Mouse (Mus musculus) heart, embryonic 14.5 days (tissue): ENCODE results near the gene Ccl7. TPM values are rescaled to one million over a fixed set of nuclear protein-coding genes. Genes with fewer than 3 reads are reported as not detected.

Experiments
- ATAC-seq: fragments of 200-750 bp; cut with Nextera tagmentation; 2 replicates; pipeline ENCODE4 v1.8.0; 2017; ENCODE audit warnings: low read depth, moderate TSS enrichment; ENCODE audit not compliant: insufficient number of reproducible peaks, insufficient read depth, low FRiP score
- H3K27ac ChIP-seq, 2 experiments: fragments of 200-500 bp in 1 of 2; fragments of 300-500 bp in 1 of 2; sonication (generic) in 1 of 2; replicated peaks in 1 of 2; 2 replicates each; pipeline ENCODE4 v1.5.1; 2012 to 2014; ENCODE audit warnings: low read depth in 2 of 2, low read length in 2 of 2, control low read depth in 1 of 2, mild to moderate bottlenecking in 1 of 2, mixed read lengths in 1 of 2; ENCODE audit not compliant: control insufficient read depth in 1 of 2, insufficient read depth in 1 of 2
- H3K27me3 ChIP-seq: fragments of 300-500 bp; sonication (generic); 2 replicates; pipeline ENCODE4 v1.6.1; 2014; ENCODE audit warnings: mild to moderate bottlenecking, low read length, control low read depth; ENCODE audit not compliant: control insufficient read depth, insufficient read depth
- H3K36me3 ChIP-seq: fragments of 300-500 bp; sonication (generic); 2 replicates; pipeline ENCODE4 v1.6.1; 2014; ENCODE audit warnings: mild to moderate bottlenecking, control low read depth, low read length, mixed read lengths; ENCODE audit not compliant: control insufficient read depth, insufficient read depth
- H3K4me1 ChIP-seq, 2 experiments: fragments of 200-500 bp in 1 of 2; fragments of 300-500 bp in 1 of 2; sonication (generic) in 1 of 2; 2 replicates each; pipeline ENCODE4 v1.6.1; 2012 to 2014; ENCODE audit warnings: low read length in 2 of 2, control low read depth in 1 of 2, mixed read lengths in 1 of 2; ENCODE audit not compliant: control insufficient read depth in 2 of 2, insufficient read depth in 2 of 2
- H3K4me2 ChIP-seq: fragments of 300-500 bp; sonication (generic); 2 replicates; pipeline ENCODE4 v1.6.1; 2014; ENCODE audit warnings: mild to moderate bottlenecking, low read length
- H3K4me3 ChIP-seq, 2 experiments: fragments of 200-500 bp in 1 of 2; fragments of 300-500 bp in 1 of 2; sonication (generic) in 1 of 2; 2 replicates each; pipeline ENCODE4 v1.5.1; 2012 to 2014; ENCODE audit warnings: low read length in 2 of 2, mild to moderate bottlenecking in 2 of 2, control low read depth in 1 of 2, low read depth in 1 of 2, moderate library complexity in 1 of 2; ENCODE audit not compliant: control insufficient read depth in 1 of 2, insufficient read depth in 1 of 2
- H3K9ac ChIP-seq: fragments of 300-500 bp; sonication (generic); 2 replicates; pipeline ENCODE4 v1.6.1; 2014; ENCODE audit warnings: mild to moderate bottlenecking, low read length
- H3K9me3 ChIP-seq: fragments of 300-500 bp; sonication (generic); 2 replicates; pipeline ENCODE4 v1.6.1; 2016; ENCODE audit warnings: low read length, control low read depth; ENCODE audit not compliant: control insufficient read depth
- WGBS: fragments of 180-500 bp; shearing (Covaris S2); extraction: QIAGEN DNeasy Blood & Tissue Kit; methylation state at CpG from one replicate; pipeline ENCODE4 v1.1.7; 2014; 5-methylcytosine and 5-hydroxymethylcytosine counted together
- polyA plus RNA-seq: library from polyadenylated mRNA; unstranded; fragments of >200 nt; fragmentation: Nextera tagmentation; extraction: Ambion mirVana; gene quantifications from 2 replicates; pipeline ENCODE4 v1.2.1, GENCODE M21; 2014

Gene Ccl7
- polyA plus RNA-seq, 1 experiment from 2014 or later, result 3.2 TPM

GRCm38 (mm10) chr11:82034446-82034845, 11.1 kb upstream of the Ccl7 start:
- no peak for ATAC-seq

GRCm38 (mm10) chr11:82035356-82035755, 10.2 kb upstream of the Ccl7 start, which contains the start of gene Ccl2:
Gene Ccl2 (plus strand): TSS chr11:82035571.
- Histone ChIP-seq H3K27ac (peak within 1 kb of the TSS; percentile 17 to 55; a peak in 3 of 4 replicates), H3K4me2 (no peak within 1 kb of the TSS), H3K4me1 (peaks cover 8 to 18% of the 10 kb centered on the region in 2 experiments; a peak in 3 of 4 replicates), H3K27me3 (no peaks in the 10 kb centered on the region), H3K4me3 (no peak within 1 kb of the TSS), H3K9ac (no peak within 1 kb of the TSS), H3K36me3 (no peaks in the 10 kb centered on the region), H3K9me3 (no peaks in the 10 kb centered on the region)
- WGBS, result 42% methylated on average over 5 of the region's 5 CpGs
- peak; percentile 72 for ATAC-seq

More at GRCm38 (mm10) chr11:82034446-82034845, 11.1 kb upstream of the Ccl7 start:
- no peak overlapping the region for H3K9ac ChIP-seq
- WGBS, result 73% methylated on average over 7 of the region's 7 CpGs
- H3K4me3 ChIP-seq, result no peak overlapping the region
- H3K27me3 ChIP-seq, result no peaks in the 10 kb centered on the region
- peak overlapping the region in 1 of 2 experiments; percentile 55; a peak in 2 of 4 replicates for H3K27ac ChIP-seq
- H3K36me3 ChIP-seq, result no peaks in the 10 kb centered on the region
- H3K9me3 ChIP-seq, result no peaks in the 10 kb centered on the region
- H3K4me1 ChIP-seq, result peaks cover 8 to 18% of the 10 kb centered on the region in 2 experiments; a peak in 3 of 4 replicates
- no peak overlapping the region for H3K4me2 ChIP-seq

GRCm38 (mm10) chr11:82035857-82036256, 9.7 kb upstream of the Ccl7 start:
- Histone ChIP-seq H3K9ac (no peak overlapping the region), H3K27me3 (no peaks in the 10 kb centered on the region), H3K9me3 (no peaks in the 10 kb centered on the region), H3K4me1 (peaks cover 8 to 18% of the 10 kb centered on the region in 2 experiments; a peak in 3 of 4 replicates), H3K4me3 (no peak overlapping the region), H3K36me3 (no peaks in the 10 kb centered on the region), H3K27ac (no peak overlapping the region; a peak in 1 of 4 replicates), H3K4me2 (no peak overlapping the region)
- ATAC-seq, result no peak
- 66% methylated on average over 2 of the region's 2 CpGs for WGBS

GRCm38 (mm10) chr11:82038535-82038934, 7.0 kb upstream of the Ccl7 start, which contains the start of gene Gm17268:
Gene Gm17268 (minus strand): TSS chr11:82038562.
- Histone ChIP-seq H3K27ac (0 out of 4 replicates have a peak within 1 kb of the TSS, but pooled peaks of 1 of the 2 experiments have one; percentile 4), H3K4me3 (no peak within 1 kb of the TSS), H3K4me2 (no peak within 1 kb of the TSS), H3K9ac (no peak within 1 kb of the TSS), H3K27me3 (no peaks in the 10 kb centered on the region), H3K36me3 (no peaks in the 10 kb centered on the region), H3K9me3 (no peaks in the 10 kb centered on the region), H3K4me1 (peaks cover 4% of the 10 kb centered on the region in 2 experiments; a peak in 2 of 4 replicates)
- ATAC-seq, result no peak
- WGBS, result 4% methylated on average over 2 of the region's 2 CpGs

- H3K36me3 ChIP-seq, result no peaks in the 10 kb centered on the region
- no peaks in the 10 kb centered on the region for H3K9me3 ChIP-seq
- WGBS, result 54% methylated on average over 3 of the region's 3 CpGs
- peaks cover 3 to 4% of the 10 kb centered on the region in 2 experiments; a peak in 2 of 4 replicates for H3K4me1 ChIP-seq
- H3K4me3 ChIP-seq, result no peak overlapping the region
- 0 out of 4 replicates have a peak overlapping the region, but pooled peaks of 1 of the 2 experiments have one; percentile 4 for H3K27ac ChIP-seq
- no peak overlapping the region for H3K9ac ChIP-seq
- no peak for ATAC-seq
- H3K27me3 ChIP-seq, result no peaks in the 10 kb centered on the region
- no peak overlapping the region for H3K4me2 ChIP-seq
These were observed 6.3 kb upstream of the Ccl7 start for GRCm38 (mm10) chr11:82039132-82039660.

- H3K9me3 ChIP-seq, result no peaks in the 10 kb centered on the region
- H3K27me3 ChIP-seq, result no peaks in the 10 kb centered on the region
- H3K36me3 ChIP-seq, result no peaks in the 10 kb centered on the region
- H3K4me2 ChIP-seq, result no peak overlapping the region
- no peak overlapping the region for H3K4me3 ChIP-seq
- no peak overlapping the region for H3K9ac ChIP-seq
- 63% methylated on average over 4 of the region's 4 CpGs for WGBS
- peaks cover 0 to 2% of the 10 kb centered on the region in 2 experiments; a peak in 1 of 4 replicates for H3K4me1 ChIP-seq
- H3K27ac ChIP-seq, result no peak overlapping the region
- no peak for ATAC-seq
These were observed 3.8 kb upstream of the Ccl7 start for GRCm38 (mm10) chr11:82041671-82042080.

- ATAC-seq, result no peak
- H3K4me3 ChIP-seq, result no peak overlapping the region
- no peak overlapping the region for H3K9ac ChIP-seq
- peaks cover 0 to 2% of the 10 kb centered on the region in 2 experiments; a peak in 1 of 4 replicates for H3K4me1 ChIP-seq
- H3K27me3 ChIP-seq, result no peaks in the 10 kb centered on the region
- no peaks in the 10 kb centered on the region for H3K36me3 ChIP-seq
- no peaks in the 10 kb centered on the region for H3K9me3 ChIP-seq
- WGBS, result 39% methylated on average over 6 of the region's 6 CpGs
- H3K4me2 ChIP-seq, result no peak overlapping the region
- no peak overlapping the region for H3K27ac ChIP-seq
These were observed 2.4 kb downstream of the Ccl7 start for GRCm38 (mm10) chr11:82047746-82048415.
